Mouse (Mus musculus) layer of hippocampus, adult 2 months (tissue): ENCODE results near the gene Cpm. TPM values are rescaled to one million over a fixed set of nuclear protein-coding genes. Genes with fewer than 3 reads are reported as not detected.

Experiments
- DNase-seq, 2 experiments: peaks; one replicate each; pipeline ENCODE4 v3.0.0; 2022; ENCODE audit warnings: low spot score in 2 of 2
- H3K27ac ChIP-seq: fragments of 200-600 bp; 2 replicates; pipeline ENCODE4 v1.8.1; 2022
- H3K4me3 ChIP-seq: fragments of 200-600 bp; 2 replicates; pipeline ENCODE4 v1.8.1; 2022; ENCODE audit warnings: mild to moderate bottlenecking
- CTCF ChIP-seq: fragments of 200-600 bp; conservative IDR thresholded peaks from 2 replicates; pipeline ENCODE4 v1.8.1; 2022; ENCODE audit warnings: antibody characterized with exemption, mild to moderate bottlenecking, moderate library complexity
- total RNA-seq, 2 experiments: library from RNA; stranded (reverse); gene quantifications; 2 replicates each; pipeline ENCODE4 v1.2.3; 2021

Cpm gene
- total RNA-seq, 2 experiments from 2014 or later = 8.5 to 9.7 TPM

DNA sequence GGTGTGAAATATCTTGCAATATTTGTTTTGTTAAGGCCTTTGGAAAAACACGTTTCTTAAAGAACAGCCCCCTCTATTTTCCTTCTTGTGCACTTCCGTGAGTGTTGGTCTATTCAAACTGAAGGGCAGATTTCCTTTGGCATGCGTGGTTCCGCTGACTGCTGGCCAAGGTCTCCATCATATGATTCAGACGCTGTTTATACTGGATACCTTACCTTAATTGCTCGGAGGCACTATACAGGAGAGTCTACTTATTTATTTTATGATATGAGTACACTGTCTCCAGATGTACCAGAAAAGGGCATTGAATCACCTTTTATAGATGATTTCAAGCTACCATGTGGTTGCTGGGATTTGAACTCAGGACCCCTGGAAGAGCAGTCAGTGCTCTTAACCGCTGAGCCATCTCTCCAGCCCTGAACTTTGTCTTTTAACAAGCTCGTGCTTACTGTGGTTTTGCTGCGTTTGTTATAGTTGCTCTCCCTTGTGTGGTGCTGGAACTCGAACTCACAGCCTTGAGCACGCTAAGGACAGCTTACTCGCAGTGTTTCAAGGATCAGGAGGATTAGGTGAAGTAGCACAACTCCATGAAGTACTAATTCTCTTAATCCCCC lies 20.8 kb downstream of the Cpm start:
- no peak for TF ChIP-seq CTCF
- H3K4me3 ChIP-seq = no peak overlapping the region
- DNase-seq = no peak
- no peak overlapping the region for H3K27ac ChIP-seq

DNA sequence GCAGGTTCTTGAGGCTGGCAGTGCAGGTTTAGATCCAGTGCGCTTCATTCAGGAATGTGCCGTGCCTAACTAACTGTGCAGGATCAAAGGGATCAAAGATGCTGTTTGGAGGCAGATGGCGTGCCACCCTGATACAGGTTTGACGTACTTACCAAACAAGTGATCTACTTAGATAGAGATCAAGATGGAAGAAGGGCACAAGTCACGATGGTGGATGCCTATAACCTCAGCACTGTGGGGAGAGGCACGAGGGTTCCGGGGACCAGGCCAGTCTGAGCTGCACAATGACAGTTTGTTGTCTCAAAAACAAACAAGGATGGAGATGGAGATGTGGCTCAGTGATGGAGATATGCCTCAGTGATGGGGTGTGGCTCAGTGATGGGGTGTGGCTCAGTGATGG lies 21.4 kb downstream of the Cpm start:
- no peak for DNase-seq
- Histone ChIP-seq H3K4me3 (no peak overlapping the region), H3K27ac (no peak overlapping the region)
- TF ChIP-seq CTCF = no peak

DNA sequence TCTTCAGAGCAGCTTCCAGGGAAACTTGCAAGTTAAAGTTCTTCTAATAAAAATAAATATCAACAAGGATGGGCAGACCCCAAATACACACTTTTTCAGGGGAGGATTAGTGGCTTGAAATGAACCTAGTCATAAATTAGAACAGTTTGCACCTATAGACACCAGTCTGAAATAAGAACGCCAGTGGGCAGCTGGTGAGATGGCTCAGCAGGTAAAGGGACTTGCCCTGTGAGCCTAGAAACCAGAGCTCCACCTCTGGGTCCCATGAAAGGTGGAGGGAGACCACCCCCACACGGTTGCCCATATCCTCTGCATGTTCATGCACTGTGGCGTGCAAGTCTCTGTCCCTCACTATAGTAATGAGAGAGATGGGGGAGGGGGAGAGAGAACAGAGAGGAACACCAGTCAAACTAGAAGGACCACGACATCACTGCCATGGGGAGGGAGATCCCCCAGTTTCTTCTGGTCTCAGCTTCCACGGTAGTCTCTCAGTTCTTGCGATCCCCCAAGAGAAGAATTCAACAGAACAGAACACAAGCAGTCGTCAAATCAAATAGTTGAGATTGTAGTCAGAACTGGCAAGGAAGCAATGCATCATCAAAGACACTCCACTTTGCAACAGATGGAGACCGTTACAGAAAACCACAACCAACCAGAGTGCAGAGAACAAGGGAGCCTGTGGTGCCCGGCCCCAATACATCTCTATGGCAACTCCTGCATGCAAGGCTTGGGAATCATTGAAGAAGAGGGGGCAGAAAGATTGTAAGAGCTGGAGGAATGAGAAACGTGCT lies 22.5 kb downstream of the Cpm start:
- peak; percentile 28 to 73 for DNase-seq
- no peak overlapping the region for H3K4me3 ChIP-seq

DNA sequence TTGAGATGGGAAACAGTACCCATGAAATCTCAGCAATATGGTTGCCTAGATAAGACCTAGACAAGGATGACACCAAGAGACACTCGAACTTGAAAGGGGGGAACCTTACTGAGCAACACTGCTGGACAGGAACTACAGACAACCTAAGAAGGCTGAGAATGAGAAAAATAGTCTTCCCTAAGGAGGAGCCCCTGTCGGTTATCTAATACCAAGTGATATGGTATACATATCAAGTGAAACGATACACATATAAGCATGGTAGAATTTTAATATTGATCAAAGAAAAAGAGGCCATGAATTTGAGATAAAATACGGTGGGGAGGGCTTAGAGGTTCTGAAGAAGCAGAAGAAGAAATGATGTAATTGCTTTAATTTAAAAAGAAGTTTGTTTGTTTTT lies 23.1 kb downstream of the Cpm start:
- Histone ChIP-seq H3K4me3 (no peak overlapping the region), H3K27ac (peak overlapping the region; percentile 60)
- DNase-seq = no peak
- TF ChIP-seq CTCF = no peak

More for the DNA sequence above, 22.5 kb downstream of the Cpm start:
- H3K27ac ChIP-seq = peak overlapping the region; percentile 60
- no peak for TF ChIP-seq CTCF

DNA sequence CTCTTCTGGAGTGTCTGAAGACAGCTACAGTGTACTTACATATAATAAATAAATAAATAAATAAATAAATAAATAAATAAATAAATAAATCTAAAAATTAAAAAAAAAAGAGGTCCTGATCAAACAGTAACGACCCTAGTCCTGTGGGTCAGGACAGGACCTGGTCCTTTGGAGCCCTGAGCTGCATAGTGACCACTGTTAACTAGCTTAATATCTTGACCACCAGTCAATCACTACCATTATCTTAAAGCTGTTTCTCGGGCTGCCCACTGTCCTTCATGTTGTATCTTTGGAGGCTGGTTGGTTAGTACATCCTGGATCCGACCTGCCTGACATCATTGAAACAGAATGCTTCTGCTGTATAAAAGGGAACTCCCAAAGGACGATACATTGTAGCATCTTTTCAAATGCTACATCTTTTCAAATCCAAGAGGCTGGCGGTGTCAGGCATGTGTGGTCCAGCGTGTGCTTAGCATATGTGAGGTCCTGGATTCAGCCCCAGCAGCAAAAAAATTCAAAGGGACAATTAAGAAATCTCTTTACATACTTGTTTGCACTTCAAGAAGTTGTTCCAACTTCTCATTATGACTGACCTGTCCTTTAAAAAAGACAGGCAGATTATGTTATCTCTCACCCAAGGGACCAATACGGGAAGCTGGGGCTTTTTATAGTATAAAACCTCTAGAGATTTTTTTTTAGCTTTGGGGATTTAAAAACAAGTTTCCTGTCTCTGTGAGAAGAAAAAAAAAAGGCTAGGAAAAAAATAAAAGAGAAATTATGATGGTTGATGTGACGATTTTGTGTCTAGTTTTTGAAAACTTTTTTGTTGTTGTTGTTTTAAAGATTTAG lies 23.9 kb downstream of the Cpm start:
- no peak for TF ChIP-seq CTCF
- no peak for DNase-seq
- Histone ChIP-seq H3K4me3 (no peak overlapping the region), H3K27ac (no peak overlapping the region)

DNA sequence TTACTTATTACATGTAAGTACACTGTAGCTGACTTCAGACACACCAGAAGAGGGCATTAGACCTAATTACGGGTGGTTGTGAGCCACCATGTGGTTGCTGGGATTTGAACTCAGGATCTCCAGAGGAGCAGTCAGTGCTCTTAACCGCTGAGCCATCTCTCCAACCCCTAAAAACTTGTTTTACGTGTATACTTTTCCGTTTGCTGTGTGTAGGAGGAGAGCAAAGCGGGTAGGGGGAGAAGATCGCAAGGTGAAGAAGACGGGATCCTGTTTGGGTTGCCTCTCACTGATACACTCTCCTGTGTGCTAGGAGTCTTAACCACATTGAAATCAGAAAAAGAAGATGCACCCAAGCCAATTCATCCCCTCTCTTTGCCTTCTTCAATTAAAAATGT lies 24.5 kb downstream of the Cpm start:
- H3K27ac ChIP-seq = no peak overlapping the region
- DNase-seq = no peak
- H3K4me3 ChIP-seq = no peak overlapping the region
- TF ChIP-seq CTCF = no peak

DNA sequence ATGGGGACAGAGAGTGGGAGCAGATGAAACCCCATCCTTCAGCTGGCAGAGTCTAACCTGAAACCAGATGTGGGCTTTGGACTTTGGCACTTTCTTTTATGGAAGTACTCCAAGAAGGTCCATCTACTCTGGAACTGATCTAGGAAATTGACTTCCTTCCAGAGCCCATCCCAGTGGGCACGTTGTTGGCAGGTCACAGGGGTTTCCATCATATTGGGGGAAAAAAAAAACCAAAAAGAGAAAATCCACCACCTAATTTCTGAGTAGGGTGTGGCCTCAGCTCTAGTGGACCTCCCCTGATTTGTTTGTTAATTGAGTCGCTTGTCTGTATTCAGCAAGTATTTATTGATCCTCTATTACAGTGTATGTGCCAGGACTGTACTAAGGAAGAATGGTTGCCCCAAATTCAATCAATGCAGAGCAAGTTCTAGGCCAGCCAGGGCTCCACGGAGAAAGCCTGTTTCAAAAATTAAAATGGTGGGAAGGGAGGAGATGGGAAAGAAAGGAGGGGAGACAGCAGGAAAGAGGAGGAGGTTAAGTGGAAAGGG lies 25.4 kb downstream of the Cpm start:
- DNase-seq = no peak
- Histone ChIP-seq H3K27ac (no peak overlapping the region), H3K4me3 (no peak overlapping the region)
- TF ChIP-seq CTCF = no peak

DNA sequence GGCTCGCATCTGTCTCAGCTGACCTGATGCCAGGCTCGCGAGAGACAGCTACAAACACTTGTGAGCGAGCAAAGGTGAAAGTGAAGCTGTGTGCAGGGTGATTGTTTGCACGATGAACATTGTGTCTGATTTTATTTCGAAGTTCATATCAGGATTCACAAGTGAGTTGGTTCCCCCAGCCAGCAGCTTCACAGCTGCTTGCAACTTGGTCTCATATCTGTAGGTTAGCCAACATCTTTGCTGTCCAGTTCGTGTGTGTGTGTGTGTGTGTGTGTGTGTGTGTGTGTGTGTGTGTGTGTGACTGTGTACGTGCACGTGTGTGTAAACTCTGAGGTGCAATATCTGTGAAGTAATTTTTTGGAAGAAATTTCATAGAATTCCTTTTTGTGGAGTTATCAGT lies 26.2 kb downstream of the Cpm start:
- no peak overlapping the region for H3K4me3 ChIP-seq
- DNase-seq = no peak
- no peak for TF ChIP-seq CTCF
- no peak overlapping the region for H3K27ac ChIP-seq

DNA sequence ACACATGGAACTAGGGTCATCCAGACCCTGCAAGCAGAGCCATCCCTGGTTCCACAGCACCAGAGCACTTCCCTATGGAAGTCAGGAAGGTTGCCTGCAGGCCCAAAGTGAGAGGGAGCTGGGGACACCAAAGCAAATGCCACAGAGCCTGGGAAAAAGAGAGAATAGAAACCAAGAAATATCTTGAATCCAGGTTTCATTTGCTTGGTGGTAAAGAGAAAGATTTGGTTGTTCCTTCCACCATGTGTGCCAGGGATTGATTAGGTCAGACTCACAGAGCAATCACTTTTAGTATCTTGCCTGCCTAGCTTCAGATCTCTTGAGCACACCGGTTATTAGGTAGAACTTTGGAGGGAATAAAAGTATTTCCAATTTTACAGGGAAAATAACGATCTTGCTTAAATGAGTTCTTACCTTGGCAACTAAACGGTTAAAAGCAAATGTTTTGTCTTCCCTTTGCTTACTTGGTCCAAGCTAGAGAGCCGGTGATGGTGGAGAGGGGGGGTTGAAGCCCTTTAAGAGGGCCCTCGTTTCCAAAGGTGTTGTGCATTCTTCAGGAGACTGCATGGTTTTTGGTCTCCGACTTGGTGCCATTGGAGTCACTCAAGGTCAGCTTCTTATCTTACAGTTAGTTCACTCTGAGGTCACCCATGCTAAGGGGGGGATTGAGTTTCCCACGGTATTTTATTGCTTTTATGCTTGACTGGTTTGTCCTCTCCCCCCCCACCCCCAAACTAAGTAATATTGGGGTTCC lies 26.8 kb downstream of the Cpm start:
- TF ChIP-seq CTCF = no peak

DNA sequence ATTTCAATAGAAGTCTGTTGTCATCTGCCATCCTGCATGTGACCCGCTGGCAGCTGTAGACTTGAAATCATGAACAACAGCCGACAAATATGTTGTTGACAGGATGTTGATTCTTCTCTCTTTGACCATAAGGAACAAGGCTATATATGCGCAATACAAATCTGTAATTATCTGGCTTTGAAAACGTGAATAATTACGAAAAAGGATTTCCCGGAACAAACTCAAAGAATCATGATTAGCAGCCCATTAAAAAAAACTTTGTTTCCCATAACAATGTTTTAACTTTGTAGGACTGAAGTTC lies 27.3 kb downstream of the Cpm start:
- DNase-seq = no peak
- TF ChIP-seq CTCF = no peak

More for the DNA sequence above, 26.8 kb downstream of the Cpm start:
- DNase-seq = no peak
- no peak overlapping the region for H3K4me3 ChIP-seq
- H3K27ac ChIP-seq = no peak overlapping the region

DNA sequence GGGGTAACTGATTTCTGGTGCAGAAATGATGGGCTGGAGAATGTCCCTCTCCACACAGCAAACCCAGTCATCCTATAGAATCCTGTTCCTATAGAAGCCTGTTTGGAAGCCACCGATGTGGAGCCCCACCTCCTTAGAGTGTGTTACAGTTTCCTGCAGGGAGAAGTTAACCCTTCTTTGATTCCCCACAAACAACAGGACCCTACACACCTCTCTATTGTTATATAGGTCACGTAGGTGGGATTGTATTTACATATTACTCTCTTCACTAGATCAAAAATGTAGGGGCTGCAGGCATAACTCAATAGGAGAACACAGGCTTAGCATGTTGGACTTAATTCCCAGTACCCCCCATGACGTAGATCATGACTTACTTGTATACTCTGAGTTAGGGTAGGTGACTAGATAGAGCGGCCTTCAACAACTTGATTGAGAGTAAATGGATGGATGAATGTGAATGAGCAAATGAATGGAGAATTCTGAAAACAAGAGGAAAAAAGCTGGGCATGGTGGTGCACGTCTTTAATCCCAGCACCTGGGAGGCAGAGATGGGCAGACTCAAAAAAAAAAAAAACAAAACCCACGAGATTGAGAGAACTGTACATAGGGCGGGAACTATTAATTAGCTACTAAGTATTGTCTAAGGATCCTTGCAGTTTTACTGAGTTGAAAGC lies 27.8 kb downstream of the Cpm start:
- H3K27ac ChIP-seq = no peak overlapping the region
- TF ChIP-seq CTCF = no peak
- no peak for DNase-seq
- no peak overlapping the region for H3K4me3 ChIP-seq

More for the DNA sequence above, 27.3 kb downstream of the Cpm start:
- Histone ChIP-seq H3K4me3 (no peak overlapping the region), H3K27ac (no peak overlapping the region)
